Mouse (Mus musculus) heart, postnatal 0 days (tissue): ENCODE data around the gene Zxdc.

Experiments
- CTCF ChIP-seq: IDR thresholded peaks from 2 replicates; pipeline ENCODE4 v1.5.1; 2016; ENCODE audit warnings: antibody characterized with exemption, control low read depth, low read depth
- EP300 ChIP-seq: IDR thresholded peaks from 2 replicates; pipeline ENCODE4 v1.6.1; 2016; ENCODE audit warnings: antibody characterized with exemption, low read depth

GRCm38 (mm10) chr6:90358142-90358541, 11.2 kb upstream of the Zxdc start:
- TF ChIP-seq CTCF (no peak), EP300 (no peak)
